Mouse (Mus musculus): ENCODE data around the gene Map3k21.

GRCm38 (mm10) chr8:125960037-125960436 is 49.8 kb downstream of the Map3k21 start:
- TF ChIP-seq CTCF (IDR thresholded peaks at IDR 0.05; ENCODE audit: insufficient read depth, low read depth, low read length) (no peak), POLR2A (IDR thresholded peaks at IDR 0.05; ENCODE audit: insufficient read depth, low read depth, low read length) (no peak)

Measured in olfactory bulb, adult 2 months (tissue).